Mouse (Mus musculus): ENCODE results near the gene Gmps. TPM values are rescaled to one million over a fixed set of nuclear protein-coding genes. Genes with fewer than 3 reads are reported as not detected.

Gene Gmps
- total and polyA plus RNA-seq, 3 experiments, result 22.4 to 46.2 (median 38.6) TPM

GRCm38 (mm10) chr3:63964100-63964921 lies 11.6 kb upstream of the Gmps start, which contains the start of gene Slc33a1 (continued):
- TF ChIP-seq E2F4 (IDR thresholded peaks at IDR 0.05; ENCODE audit: insufficient replicate concordance, low read depth, low read length), result peak; percentile 61; the same call in 1 of the 2 replicates
- no peak for TF ChIP-seq EP300 (IDR thresholded peaks at IDR 0.05; ENCODE audit: low read length)
- peak; percentile 93 for TF ChIP-seq USF2 (conservative IDR thresholded peaks at IDR 0.05; ENCODE audit: low read depth, low read length)
- TF ChIP-seq ZMIZ1 (IDR thresholded peaks at IDR 0.05; ENCODE audit: low read depth, low read length), result no peak; the same call in 1 of the 2 replicates
- TF ChIP-seq PAX5 (IDR thresholded peaks at IDR 0.05; ENCODE audit: low read length), result no peak
- peak; percentile 61 for TF ChIP-seq ETS1 (conservative IDR thresholded peaks at IDR 0.05; ENCODE audit: low read depth, low read length)
- no peak for TF ChIP-seq RCOR1 (conservative IDR thresholded peaks at IDR 0.05; ENCODE audit: low read depth, low read length)

DNA sequence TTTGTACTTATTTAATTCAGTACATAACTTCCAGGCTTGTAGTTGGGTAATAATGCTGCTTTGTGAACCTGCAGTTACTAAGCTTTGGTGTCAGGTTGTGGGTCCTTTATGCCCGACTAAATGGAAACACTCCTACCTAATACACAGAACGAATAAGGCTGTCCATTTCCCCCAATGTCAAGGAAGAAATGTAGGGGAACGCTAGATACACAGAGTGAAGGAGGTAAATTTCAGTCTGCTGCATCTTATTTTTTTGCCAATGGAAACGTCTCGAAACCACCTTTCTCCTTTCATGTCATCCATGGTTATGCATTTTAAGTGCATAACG lies 11.0 kb upstream of the Gmps start:
- TF ChIP-seq HCFC1 (IDR thresholded peaks at IDR 0.05; ENCODE audit: low read depth, low read length) (no peak), ETS1 (conservative IDR thresholded peaks at IDR 0.05; ENCODE audit: low read depth, low read length) (no peak), EP300 (IDR thresholded peaks at IDR 0.05; ENCODE audit: low read length) (no peak), ZKSCAN1 (IDR thresholded peaks at IDR 0.05; ENCODE audit: borderline replicate concordance, low read depth, low read length) (no peak), RAD21 (IDR thresholded peaks at IDR 0.05; ENCODE audit: low read depth, low read length) (no peak), TBP (conservative IDR thresholded peaks at IDR 0.05; ENCODE audit: low read depth, low read length) (peak; percentile 89; the same call in 1 of the 2 replicates), CHD1 (IDR thresholded peaks at IDR 0.05; ENCODE audit: low read depth, low read length) (peak; percentile 81), JUN (IDR thresholded peaks at IDR 0.05; ENCODE audit: insufficient read depth, low read depth, low read length) (no peak), GABPA (IDR thresholded peaks at IDR 0.05; ENCODE audit: insufficient replicate concordance, low read depth, low read length) (no peak), UBTF (IDR thresholded peaks at IDR 0.05; ENCODE audit: low read depth, low read length) (no peak), ZMIZ1 (IDR thresholded peaks at IDR 0.05; ENCODE audit: low read depth, low read length) (no peak), SIN3A (IDR thresholded peaks at IDR 0.05; ENCODE audit: low read length) (no peak), TCF12 (IDR thresholded peaks at IDR 0.05; ENCODE audit: low read depth, low read length) (no peak), ZC3H11A (IDR thresholded peaks at IDR 0.05; ENCODE audit: low read depth, low read length) (no peak), E2F4 (IDR thresholded peaks at IDR 0.05; ENCODE audit: insufficient replicate concordance, low read depth, low read length) (0 out of 2 replicates have a peak, but pooled peaks have one; percentile 11), MAFK (IDR thresholded peaks at IDR 0.05; ENCODE audit: insufficient replicate concordance, low read length) (no peak), ELF1 (IDR thresholded peaks at IDR 0.05; ENCODE audit: low read depth, low read length) (no peak), POLR2AphosphoS2 (IDR thresholded peaks at IDR 0.05; ENCODE audit: low read depth, low read length) (no peak), MAX (IDR thresholded peaks at IDR 0.05; ENCODE audit: low read length) (no peak), POLR2A (IDR thresholded peaks at IDR 0.05; ENCODE audit: low read depth, low read length) (no peak; the same call in 1 of the 2 replicates), SMC3 (IDR thresholded peaks at IDR 0.05; ENCODE audit: low read depth, low read length) (no peak)
- peaks cover 19% of the 10 kb centered on the region for H3K79me2 ChIP-seq (replicated peaks; ENCODE audit: control insufficient read depth, extremely low read depth, insufficient read depth, poor library complexity, severe bottlenecking)
- dilution Hi-C loops (cut with MboI; ENCODE audit: extremely low pct_ligation_motif_present, extremely low pct_unique_long_range_greater_than_20kb, low sequenced_read_pairs) (no loop called here), in situ Hi-C loops (cut with MboI; ENCODE audit: low pct_ligation_motif_present, low pct_unique_long_range_greater_than_20kb, low sequenced_read_pairs) (no loop called here)
- H3K4me2 ChIP-seq (ENCODE audit: insufficient read depth, low read depth, poor library complexity, severe bottlenecking), result peak overlapping the region; percentile 90
- peak overlapping the region; percentile 26; the same call in 1 of the 2 replicates for H3K27ac ChIP-seq (ENCODE audit: insufficient read depth, low read depth)
- H3K4me3 ChIP-seq (replicated peaks in 1 of 3; ENCODE audit: low read depth in 2 of 3, low read length in 2 of 3, poor library complexity in 1 of 3), result peak overlapping the region; percentile 57 to 96 (median 62)
- no peak for DNase-seq (ENCODE audit: extremely low read depth)
- H3K9me3 ChIP-seq (replicated peaks; ENCODE audit: low read length), result no peaks in the 10 kb centered on the region
- peaks cover 0 to 6% of the 10 kb centered on the region in 2 experiments for H3K36me3 ChIP-seq (replicated peaks in 1 of 2; ENCODE audit: control insufficient read depth in 1 of 2, insufficient read depth in 1 of 2, low read length in 1 of 2)
- H3K4me1 ChIP-seq (ENCODE audit: control insufficient read depth in 1 of 2, insufficient read depth in 2 of 2), result peaks cover 0 to 14% of the 10 kb centered on the region in 2 experiments; a peak in 3 of 4 replicates
- no peaks in the 10 kb centered on the region for H3K27me3 ChIP-seq (replicated peaks)
- H3K9ac ChIP-seq (ENCODE audit: insufficient read depth, low read depth), result peak overlapping the region; percentile 78

Measured in CH12.LX (cell line).